ENCODE assay signal across 11 mouse cellular contexts in genomic region chr17:63644390-63644789, GRCm38 (mm10).
DNase-seq lines count a peak whose midpoint lies in the region; ATAC-seq and TF ChIP-seq lines count a peak whose summit lies in the region.
"Had no signal": no experiment of that assay in that cellular context is flagged by ENCODE, and none has a peak within 500 bp of the region (broad histone marks: within the 10 kb centered on the region; RNA-seq: fewer than 3 reads in every experiment).

No protein-coding gene starts in this region.

- no peak overlapping the region for H3K9ac ChIP-seq in stomach, postnatal 0 days (ENCODE audit: low read length)
- H3K9ac ChIP-seq: liver, embryonic 14.5 days had no signal

- no peaks in the 10 kb centered on the region for H3K36me3 ChIP-seq in stomach, postnatal 0 days (ENCODE audit: control insufficient read depth, insufficient read depth, low read length)
- H3K36me3 ChIP-seq: G1E; hindbrain, embryonic 10.5 days had no signal

- peak; percentile 10 for DNase-seq in adrenal gland, postnatal 14 days
- no peak for DNase-seq in adrenal gland, adult 8-10 months
- peak; percentile 5 for DNase-seq in left cerebral cortex, postnatal 4 days
- DNase-seq in left cerebral cortex, adult 11 months (ENCODE audit: low spot score): no peak
- DNase-seq in heart, postnatal 25 days (ENCODE audit: low spot score): peak; percentile 21
- no peak for DNase-seq in stomach, postnatal 0 days (ENCODE audit: low spot score)
- DNase-seq in layer of hippocampus, adult 9-10 months (ENCODE audit: low spot score): no peak

- no peak overlapping the region for H3K4me3 ChIP-seq in embryonic fibroblast, embryonic 13.5 days (ENCODE audit: insufficient read depth, low read length)
- no peak overlapping the region for H3K4me3 ChIP-seq in stomach, postnatal 0 days (ENCODE audit: low read depth, low read length)
- H3K4me3 ChIP-seq: hindbrain, embryonic 10.5 days had no signal

- no peak for ATAC-seq in stomach, postnatal 0 days (ENCODE audit: low FRiP score, low TSS enrichment)

- H3K27me3 ChIP-seq in stomach, postnatal 0 days (ENCODE audit: control insufficient read depth, insufficient read depth, low read length): no peaks in the 10 kb centered on the region

- H3K9me3 ChIP-seq in stomach, postnatal 0 days (ENCODE audit: control insufficient read depth, low read length): no peaks in the 10 kb centered on the region

- intact Hi-C loops in left cerebral cortex, postnatal 4 days (cut with DNase I): no loop called here
- intact Hi-C loops in heart, postnatal 25 days (cut with DNase I): no loop called here

- H3K4me1 ChIP-seq in embryonic fibroblast, embryonic 13.5 days (ENCODE audit: control insufficient read depth, insufficient read depth, low read length): no peaks in the 10 kb centered on the region
- H3K4me1 ChIP-seq in stomach, postnatal 0 days (replicated peaks; ENCODE audit: control insufficient read depth, insufficient read depth): no peaks in the 10 kb centered on the region
- H3K4me1 ChIP-seq: hindbrain, embryonic 10.5 days had no signal

- WGBS in stomach, postnatal 0 days: 81% methylated on average over 4 of the region's 4 CpGs

- TF ChIP-seq EP300 in stomach, postnatal 0 days (optimal IDR thresholded peaks at IDR 0.05): no peak

- no peak for TF ChIP-seq CTCF in embryonic fibroblast, embryonic 13.5 days (IDR thresholded peaks at IDR 0.05; ENCODE audit: borderline replicate concordance, insufficient read depth, low read length)
- TF ChIP-seq CTCF in stomach, postnatal 0 days (IDR thresholded peaks at IDR 0.05; ENCODE audit: low read depth): no peak

- no peak for TF ChIP-seq POLR2A in embryonic fibroblast, embryonic 13.5 days (IDR thresholded peaks at IDR 0.05; ENCODE audit: low read depth, low read length)

- H3K4me2 ChIP-seq in stomach, postnatal 0 days (replicated peaks; ENCODE audit: low read depth): no peak overlapping the region

- H3K27ac ChIP-seq in embryonic fibroblast, embryonic 13.5 days (ENCODE audit: insufficient read depth, low read length): peak overlapping the region; percentile 67
- H3K27ac ChIP-seq in stomach, postnatal 0 days (replicated peaks): no peak overlapping the region
- H3K27ac ChIP-seq: hindbrain, embryonic 10.5 days; liver, embryonic 14.5 days had no signal

Comparison
In these comparisons a context has a peak if more than half of its experiments do, and no peak if none do; other contexts are left out.
1. DNase-seq: peak in adrenal gland, postnatal 14 days (single experiment), left cerebral cortex, postnatal 4 days (single experiment) and heart, postnatal 25 days (single experiment); none in adrenal gland, adult 8-10 months (single experiment), left cerebral cortex, adult 11 months (single experiment), stomach, postnatal 0 days (single experiment) and layer of hippocampus, adult 9-10 months (single experiment).